Mouse (Mus musculus): ENCODE results near the gene Prmt3. TPM values are rescaled to one million over a fixed set of nuclear protein-coding genes. Genes with fewer than 3 reads are reported as not detected.

The Prmt3 gene
- total and polyA plus RNA-seq, 2 experiments from 2014 or later, result 40.4 to 51.2 TPM

DNA sequence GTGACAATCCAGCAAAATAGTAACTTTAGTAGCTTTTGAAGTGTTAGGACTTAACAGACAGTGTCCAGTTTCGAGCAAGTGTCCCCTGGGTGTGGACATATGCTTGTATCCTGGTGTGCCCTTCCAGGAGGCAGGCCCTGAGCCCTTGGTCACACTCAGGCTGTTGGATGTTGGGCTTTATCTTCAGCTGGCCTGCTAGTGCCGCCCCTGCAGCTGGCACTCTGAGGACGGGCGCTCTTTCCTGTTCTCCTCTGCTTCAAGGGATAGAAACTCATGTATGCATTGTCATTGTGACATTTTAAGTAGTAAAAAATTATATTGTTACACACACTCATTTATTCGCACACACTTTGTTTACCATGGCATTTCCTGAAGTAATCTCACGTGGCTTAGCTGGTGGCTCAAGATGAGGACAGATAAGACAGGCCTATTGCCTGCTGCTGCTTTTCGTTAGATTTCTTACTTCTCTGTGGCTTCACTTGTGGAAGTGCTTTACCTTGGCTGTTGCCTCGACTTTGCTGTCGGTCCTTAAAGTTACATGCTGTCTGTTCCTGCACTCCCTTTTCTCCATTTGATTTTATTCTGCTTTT, 29.0 kb downstream of the Prmt3 start:
- peaks cover 6% of the 10 kb centered on the region; the same call in 1 of the 2 replicates for H3K36me3 ChIP-seq (ENCODE audit: insufficient read depth, low read length)
- ATAC-seq (no peak), DNase-seq (ENCODE audit: low spot score) (no peak)
- H3K4me2 ChIP-seq (ENCODE audit: low read depth, low read length), result no peak overlapping the region
- H3K27ac ChIP-seq, result no peak overlapping the region
- 88% methylated on average over 9 of the region's 9 CpGs for WGBS
- no peaks in the 10 kb centered on the region for H3K27me3 ChIP-seq (ENCODE audit: insufficient read depth, low read length)
- no peak for TF ChIP-seq CTCF (IDR thresholded peaks at IDR 0.05; ENCODE audit: low read depth)
- H3K9me3 ChIP-seq (ENCODE audit: low read length), result no peaks in the 10 kb centered on the region
- H3K4me1 ChIP-seq (ENCODE audit: insufficient read depth, low read length), result no peaks in the 10 kb centered on the region
- H3K9ac ChIP-seq (replicated peaks; ENCODE audit: low read length), result no peak overlapping the region
- no peak overlapping the region for H3K4me3 ChIP-seq (ENCODE audit: low read length)

DNA sequence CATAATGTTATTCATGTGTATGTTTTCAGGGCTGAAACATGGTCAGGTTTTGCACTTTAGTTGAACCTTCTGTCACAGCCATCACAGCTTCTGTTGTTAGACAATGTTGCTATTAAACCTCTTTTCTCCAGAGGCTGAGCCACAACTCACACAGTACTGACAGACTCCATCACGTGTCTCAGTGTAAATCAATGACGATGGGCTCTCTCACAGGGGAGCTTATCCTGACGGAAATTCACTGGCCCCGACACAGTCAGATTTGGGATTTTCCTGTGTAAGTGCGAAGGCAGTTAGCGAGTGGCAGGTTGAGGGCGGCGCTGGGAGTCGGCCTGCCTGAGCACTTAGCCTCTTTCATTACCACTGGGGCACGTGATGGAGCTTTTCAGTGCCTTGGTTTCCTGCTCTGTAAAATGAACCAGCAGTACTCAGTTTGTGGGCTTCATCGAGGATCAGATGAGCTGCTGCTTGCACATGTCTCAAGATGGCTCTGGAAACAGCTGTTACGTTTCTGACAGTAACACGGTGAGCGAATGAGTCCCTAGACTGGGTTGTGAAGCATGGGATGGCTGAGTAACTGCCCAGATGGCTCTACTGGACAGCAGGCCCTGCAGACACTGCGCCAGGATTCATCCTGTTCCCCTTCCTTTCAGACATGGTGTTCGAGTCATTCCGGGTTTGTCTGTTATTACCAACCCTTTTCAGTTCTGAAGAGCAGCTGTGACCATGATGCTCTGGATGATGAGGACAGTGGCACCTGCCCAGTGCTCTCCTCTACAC, 29.9 kb downstream of the Prmt3 start:
- DNase-seq (ENCODE audit: low spot score) (no peak), ATAC-seq (0 out of 2 replicates have a peak, but pooled peaks have one; percentile 45)
- H3K27ac ChIP-seq, result no peak overlapping the region
- no peaks in the 10 kb centered on the region for H3K9me3 ChIP-seq (ENCODE audit: low read length)
- no peaks in the 10 kb centered on the region for H3K4me1 ChIP-seq (ENCODE audit: insufficient read depth, low read length)
- no peak overlapping the region for H3K9ac ChIP-seq (replicated peaks; ENCODE audit: low read length)
- H3K36me3 ChIP-seq (ENCODE audit: insufficient read depth, low read length), result peaks cover 6% of the 10 kb centered on the region; the same call in 1 of the 2 replicates
- H3K4me2 ChIP-seq (ENCODE audit: low read depth, low read length), result no peak overlapping the region
- TF ChIP-seq CTCF (IDR thresholded peaks at IDR 0.05; ENCODE audit: low read depth), result no peak
- WGBS, result 71% methylated on average over 17 of the region's 17 CpGs
- H3K4me3 ChIP-seq (ENCODE audit: low read length), result no peak overlapping the region
- no peaks in the 10 kb centered on the region for H3K27me3 ChIP-seq (ENCODE audit: insufficient read depth, low read length)

DNA sequence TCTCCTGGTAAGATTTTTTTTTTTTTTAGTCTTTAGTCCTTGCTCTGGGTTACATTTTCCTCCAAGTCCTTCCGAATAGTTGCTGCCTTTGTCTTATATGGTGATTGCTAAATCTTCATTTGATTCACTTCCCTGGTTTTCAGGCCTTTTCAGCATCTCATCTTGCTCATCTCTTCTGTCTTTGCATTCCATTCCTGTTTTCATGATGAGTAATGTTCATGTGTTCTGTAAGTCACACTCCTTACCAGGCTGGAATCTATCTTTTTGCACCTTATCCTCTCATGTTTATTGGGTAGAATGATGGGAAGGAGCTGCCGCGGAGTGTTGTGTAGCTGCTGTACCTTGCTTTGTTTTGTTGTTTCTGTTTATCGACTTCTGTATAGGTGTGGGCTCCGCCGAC, 31.0 kb downstream of the Prmt3 start:
- peaks cover 6% of the 10 kb centered on the region; the same call in 1 of the 2 replicates for H3K36me3 ChIP-seq (ENCODE audit: insufficient read depth, low read length)
- H3K4me2 ChIP-seq (ENCODE audit: low read depth, low read length), result no peak overlapping the region
- WGBS, result 87% methylated on average over 6 of the region's 6 CpGs
- H3K4me1 ChIP-seq (ENCODE audit: insufficient read depth, low read length), result no peaks in the 10 kb centered on the region
- H3K27ac ChIP-seq, result no peak overlapping the region
- no peaks in the 10 kb centered on the region for H3K27me3 ChIP-seq (ENCODE audit: insufficient read depth, low read length)
- no peak for DNase-seq (ENCODE audit: low spot score)
- no peak overlapping the region for H3K4me3 ChIP-seq (ENCODE audit: low read length)
- H3K9ac ChIP-seq (replicated peaks; ENCODE audit: low read length), result no peak overlapping the region
- TF ChIP-seq CTCF (IDR thresholded peaks at IDR 0.05; ENCODE audit: low read depth), result no peak
- no peaks in the 10 kb centered on the region for H3K9me3 ChIP-seq (ENCODE audit: low read length)
- ATAC-seq, result no peak

DNA sequence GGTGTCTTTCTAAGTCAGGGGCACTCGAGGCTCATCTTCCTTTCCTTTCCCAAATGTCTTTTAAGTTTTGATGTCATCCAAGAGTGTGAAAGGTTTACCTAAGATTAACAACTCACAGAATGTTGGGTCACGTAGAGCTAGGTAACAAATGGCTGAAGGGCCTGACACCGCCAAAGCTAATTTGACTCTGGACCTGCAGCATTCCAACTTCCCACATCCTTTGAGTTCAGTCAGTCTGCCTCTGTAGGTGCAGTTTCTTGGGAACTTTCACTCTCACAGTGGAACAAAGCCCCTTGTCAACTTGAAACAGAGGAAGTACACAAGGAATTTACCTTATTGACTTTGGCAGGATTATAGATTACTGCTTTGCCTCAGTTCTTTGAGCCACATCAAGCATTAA, 31.4 kb downstream of the Prmt3 start:
- Histone ChIP-seq H3K4me1 (ENCODE audit: insufficient read depth, low read length) (no peaks in the 10 kb centered on the region), H3K9ac (replicated peaks; ENCODE audit: low read length) (no peak overlapping the region), H3K27ac (no peak overlapping the region), H3K9me3 (ENCODE audit: low read length) (no peaks in the 10 kb centered on the region), H3K27me3 (ENCODE audit: insufficient read depth, low read length) (no peaks in the 10 kb centered on the region), H3K4me2 (ENCODE audit: low read depth, low read length) (no peak overlapping the region), H3K4me3 (ENCODE audit: low read length) (no peak overlapping the region), H3K36me3 (ENCODE audit: insufficient read depth, low read length) (peaks cover 6% of the 10 kb centered on the region; the same call in 1 of the 2 replicates)
- no peak for TF ChIP-seq CTCF (IDR thresholded peaks at IDR 0.05; ENCODE audit: low read depth)
- ATAC-seq (no peak), DNase-seq (ENCODE audit: low spot score) (no peak)
- WGBS, result 79% methylated on average over 3 of the region's 3 CpGs

DNA sequence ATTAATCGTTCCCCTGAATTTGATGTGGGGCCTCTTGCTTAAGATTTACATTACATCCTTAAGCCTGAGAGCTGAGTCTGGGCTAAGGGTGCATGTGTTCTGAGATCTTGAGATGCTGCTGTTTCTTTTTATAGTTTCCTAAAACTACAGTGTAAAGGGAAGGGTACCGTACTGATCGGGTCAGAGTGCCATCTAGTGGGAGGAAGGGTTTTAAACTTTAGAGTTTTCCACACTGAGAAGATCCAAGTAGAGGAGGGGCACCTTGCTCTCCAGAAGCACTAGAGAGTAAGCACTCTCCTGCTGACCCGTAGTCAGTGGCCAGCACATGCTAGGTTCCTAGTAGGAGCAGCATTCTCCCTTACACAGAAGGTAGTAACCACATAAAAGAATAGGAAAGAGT, 33.2 kb downstream of the Prmt3 start:
- no peak overlapping the region for H3K27ac ChIP-seq
- no peak overlapping the region for H3K9ac ChIP-seq (replicated peaks; ENCODE audit: low read length)
- DNase-seq (ENCODE audit: low spot score) (peak; percentile 60), ATAC-seq (peak; percentile 47; the same call in 1 of the 2 replicates)
- no peak overlapping the region for H3K4me2 ChIP-seq (ENCODE audit: low read depth, low read length)
- H3K4me3 ChIP-seq (ENCODE audit: low read length), result no peak overlapping the region
- TF ChIP-seq CTCF (IDR thresholded peaks at IDR 0.05; ENCODE audit: low read depth), result peak; percentile 65
- H3K9me3 ChIP-seq (ENCODE audit: low read length), result no peaks in the 10 kb centered on the region
- WGBS, result 48% methylated on average over 4 of the region's 4 CpGs
- H3K36me3 ChIP-seq (ENCODE audit: insufficient read depth, low read length), result peaks cover 6% of the 10 kb centered on the region; the same call in 1 of the 2 replicates
- no peaks in the 10 kb centered on the region for H3K27me3 ChIP-seq (ENCODE audit: insufficient read depth, low read length)
- H3K4me1 ChIP-seq (ENCODE audit: insufficient read depth, low read length), result no peaks in the 10 kb centered on the region

DNA sequence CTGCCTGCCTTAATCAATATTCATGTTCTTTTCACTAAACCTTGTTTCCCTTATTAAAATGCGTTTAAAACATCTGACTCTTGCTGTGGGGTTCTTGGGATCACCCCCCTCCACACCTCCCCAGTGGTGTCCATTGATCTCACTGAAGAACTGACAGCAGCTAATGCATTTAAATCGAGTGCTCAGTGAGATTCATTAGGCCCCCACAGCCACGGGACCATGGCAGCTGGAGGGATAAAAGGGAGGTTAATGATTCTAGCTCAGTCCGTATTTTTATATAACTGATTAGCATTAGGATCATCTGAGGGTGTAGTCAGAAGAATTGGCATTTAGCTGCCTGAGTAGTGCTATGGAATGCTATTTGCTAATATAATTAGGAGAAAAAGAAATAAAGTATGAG, 41.2 kb downstream of the Prmt3 start:
- H3K9ac ChIP-seq (replicated peaks; ENCODE audit: low read length), result no peak overlapping the region
- peaks cover 3% of the 10 kb centered on the region; the same call in 1 of the 2 replicates for H3K36me3 ChIP-seq (ENCODE audit: insufficient read depth, low read length)
- no peak overlapping the region for H3K4me3 ChIP-seq (ENCODE audit: low read length)
- H3K27ac ChIP-seq, result no peak overlapping the region
- DNase-seq (ENCODE audit: low spot score) (no peak), ATAC-seq (no peak)
- no peaks in the 10 kb centered on the region for H3K9me3 ChIP-seq (ENCODE audit: low read length)
- no peaks in the 10 kb centered on the region for H3K4me1 ChIP-seq (ENCODE audit: insufficient read depth, low read length)
- H3K4me2 ChIP-seq (ENCODE audit: low read depth, low read length), result no peak overlapping the region
- 16% methylated on average over 4 of the region's 4 CpGs for WGBS
- H3K27me3 ChIP-seq (ENCODE audit: insufficient read depth, low read length), result no peaks in the 10 kb centered on the region
- no peak for TF ChIP-seq CTCF (IDR thresholded peaks at IDR 0.05; ENCODE audit: low read depth)

DNA sequence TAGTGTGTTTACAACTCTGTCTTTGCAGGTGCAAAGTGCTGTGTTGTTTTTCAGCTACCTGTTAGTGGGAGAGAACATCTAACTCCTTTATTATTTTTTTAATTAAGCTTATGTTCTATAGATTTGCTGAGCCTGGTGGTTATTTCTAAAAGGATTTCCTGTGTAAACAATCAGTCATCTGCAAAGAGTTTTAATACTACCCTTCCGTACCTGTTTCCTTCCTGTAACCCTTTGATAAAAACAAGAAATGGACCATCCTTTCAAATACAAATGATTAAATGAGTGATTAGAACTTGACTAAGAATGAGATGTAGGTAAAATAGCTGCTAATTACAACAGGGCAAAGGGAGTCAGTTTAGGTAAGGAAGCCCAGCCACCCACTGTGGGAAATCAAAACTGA, 43.2 kb downstream of the Prmt3 start:
- no peak for TF ChIP-seq CTCF (IDR thresholded peaks at IDR 0.05; ENCODE audit: low read depth)
- no peak overlapping the region for H3K9ac ChIP-seq (replicated peaks; ENCODE audit: low read length)
- no peak for DNase-seq (ENCODE audit: low spot score)
- H3K36me3 ChIP-seq (ENCODE audit: insufficient read depth, low read length), result peaks cover 3% of the 10 kb centered on the region; the same call in 1 of the 2 replicates
- H3K27ac ChIP-seq, result no peak overlapping the region
- H3K9me3 ChIP-seq (ENCODE audit: low read length), result no peaks in the 10 kb centered on the region
- H3K4me3 ChIP-seq (ENCODE audit: low read length), result no peak overlapping the region
- no peak overlapping the region for H3K4me2 ChIP-seq (ENCODE audit: low read depth, low read length)
- no peak for ATAC-seq
- 81% methylated on average over 1 of the region's 1 CpGs for WGBS
- H3K27me3 ChIP-seq (ENCODE audit: insufficient read depth, low read length), result no peaks in the 10 kb centered on the region
- no peaks in the 10 kb centered on the region for H3K4me1 ChIP-seq (ENCODE audit: insufficient read depth, low read length)
